Mouse (Mus musculus) ES-E14 (cell line): ENCODE measurements at regions not wholly inside any gene's neighbourhood (a gene's known extent, or its start where the extent isn't known, plus 50 kb on each side); places are given as distances from the start of the nearest gene placed in this dataset.

Source experiments
- DNase-seq: peaks from one replicate; pipeline ENCODE4 v3.0.0-alpha.2; 2013; ENCODE audit warnings: low read depth, low spot score
- H3K27ac ChIP-seq: 2 replicates; pipeline ENCODE4 v1.5.1; 2012; ENCODE audit warnings: low read depth, mild to moderate bottlenecking, low read length, moderate library complexity, mixed read lengths; ENCODE audit not compliant: poor library complexity, insufficient read depth, severe bottlenecking
- H3K36me3 ChIP-seq: 2 replicates; pipeline ENCODE4 v1.6.1; 2012; ENCODE audit warnings: mild to moderate bottlenecking, low read length, moderate library complexity, mixed read lengths; ENCODE audit not compliant: control insufficient read depth, poor library complexity, insufficient read depth, severe bottlenecking
- H3K4me1 ChIP-seq, 2 experiments: fragments of 150-350 bp in 1 of 2; sonication (generic) in 1 of 2; 2 replicates each; pipeline ENCODE4 v1.6.1; 2012; ENCODE audit warnings: low read length in 2 of 2, mild to moderate bottlenecking in 1 of 2, mixed read lengths in 1 of 2; ENCODE audit not compliant: control insufficient read depth in 2 of 2, insufficient read depth in 2 of 2, poor library complexity in 1 of 2
- H3K4me3 ChIP-seq, 2 experiments: fragments of 150-350 bp in 1 of 2; sonication (generic) in 1 of 2; 2 replicates each; pipeline ENCODE4 v1.5.1; 2012; ENCODE audit warnings: low read length in 2 of 2, low read depth in 1 of 2, mild to moderate bottlenecking in 1 of 2, mixed read lengths in 1 of 2; ENCODE audit not compliant: insufficient read depth in 1 of 2, poor library complexity in 1 of 2, severe bottlenecking in 1 of 2
- H3K9ac ChIP-seq: 2 replicates; pipeline ENCODE4 v1.6.1; 2012; ENCODE audit warnings: low read depth, mild to moderate bottlenecking, low read length, mixed read lengths; ENCODE audit not compliant: poor library complexity, insufficient read depth, severe bottlenecking
- H3K9me3 ChIP-seq: fragments of 150-350 bp; sonication (generic); 2 replicates; pipeline ENCODE4 v1.6.1; 2012; ENCODE audit warnings: low read depth, mild to moderate bottlenecking, low read length; ENCODE audit not compliant: control insufficient read depth, insufficient read depth
- CHD2 ChIP-seq: IDR thresholded peaks from 2 replicates; pipeline ENCODE4 v1.6.1; 2014; ENCODE audit warnings: mild to moderate bottlenecking, low read depth, low read length, inconsistent platforms
- HCFC1 ChIP-seq: IDR thresholded peaks from 2 replicates; pipeline ENCODE4 v1.6.1; 2012; ENCODE audit warnings: low read length, inconsistent platforms, borderline replicate concordance; ENCODE audit not compliant: insufficient read depth
- MAFK ChIP-seq: IDR thresholded peaks from 2 replicates; pipeline ENCODE4 v1.6.1; 2014; ENCODE audit warnings: mild to moderate bottlenecking, low read depth, low read length, inconsistent platforms; ENCODE audit not compliant: insufficient read depth
- ZC3H11A ChIP-seq: IDR thresholded peaks from 2 replicates; pipeline ENCODE4 v1.6.1; 2012; ENCODE audit warnings: low read depth, mild to moderate bottlenecking, inconsistent platforms, low read length, borderline replicate concordance
- ZNF384 ChIP-seq: IDR thresholded peaks from 2 replicates; pipeline ENCODE4 v1.6.1; 2012; ENCODE audit warnings: low read depth, low read length, inconsistent platforms
- in situ Hi-C, 2 experiments: fragments of 600-800 bp; cut with MboI; formaldehyde crosslinking; loops; one replicate each; pipeline ENCODE4 v1.15.1; 2025; ENCODE audit warnings: low sequenced_read_pairs in 2 of 2, inconsistent platforms in 1 of 2; ENCODE audit not compliant: unreplicated experiment in 2 of 2

- TF ChIP-seq MAFK (no peak), CHD2 (no peak), HCFC1 (no peak), ZC3H11A (no peak)
- no peak overlapping the region for H3K4me3 ChIP-seq
Measured at GRCm38 (mm10) chr16:89632114-89632622, 61.2 kb upstream of the Krtap11-1 start.

GRCm38 (mm10) chr16:89631396-89632113 is 60.6 kb upstream of the Krtap11-1 start:
- H3K27ac ChIP-seq, result no peak overlapping the region
- no peaks in the 10 kb centered on the region for H3K4me1 ChIP-seq
- DNase-seq, result no peak
- H3K9me3 ChIP-seq, result no peaks in the 10 kb centered on the region
- H3K4me3 ChIP-seq, result no peak overlapping the region
- no peak overlapping the region for H3K9ac ChIP-seq
- in situ Hi-C loops, result no loop called here
- no peaks in the 10 kb centered on the region for H3K36me3 ChIP-seq
- no peak for TF ChIP-seq ZNF384
- TF ChIP-seq MAFK, result no peak
- TF ChIP-seq HCFC1, result no peak
- TF ChIP-seq CHD2, result no peak
- no peak for TF ChIP-seq ZC3H11A

More at GRCm38 (mm10) chr16:89632114-89632622, 61.2 kb upstream of the Krtap11-1 start:
- Histone ChIP-seq H3K9ac (no peak overlapping the region), H3K27ac (no peak overlapping the region), H3K4me1 (no peaks in the 10 kb centered on the region), H3K36me3 (no peaks in the 10 kb centered on the region), H3K9me3 (no peaks in the 10 kb centered on the region)
- no peak for DNase-seq
- in situ Hi-C loops, result no loop called here

GRCm38 (mm10) chr16:89625710-89626109 is 54.7 kb upstream of the Krtap11-1 start:
- in situ Hi-C loops, result no loop called here
- TF ChIP-seq HCFC1 (no peak), MAFK (no peak), ZC3H11A (no peak), CHD2 (no peak), ZNF384 (no peak)
- no peak overlapping the region for H3K9ac ChIP-seq
- no peaks in the 10 kb centered on the region for H3K36me3 ChIP-seq
- no peaks in the 10 kb centered on the region for H3K4me1 ChIP-seq
- H3K9me3 ChIP-seq, result no peaks in the 10 kb centered on the region
- no peak for DNase-seq
- no peak overlapping the region for H3K4me3 ChIP-seq
- H3K27ac ChIP-seq, result no peak overlapping the region

- H3K36me3 ChIP-seq, result no peaks in the 10 kb centered on the region
Measured at GRCm38 (mm10) chr16:89625253-89625652, 54.3 kb upstream of the Krtap11-1 start.

More at GRCm38 (mm10) chr16:89625253-89625652, 54.3 kb upstream of the Krtap11-1 start:
- Histone ChIP-seq H3K27ac (no peak overlapping the region), H3K9me3 (no peaks in the 10 kb centered on the region), H3K9ac (no peak overlapping the region), H3K4me1 (no peaks in the 10 kb centered on the region), H3K4me3 (no peak overlapping the region)
- DNase-seq, result no peak
- in situ Hi-C loops, result no loop called here
- TF ChIP-seq HCFC1, result no peak
- TF ChIP-seq ZC3H11A, result no peak
- no peak for TF ChIP-seq ZNF384
- no peak for TF ChIP-seq MAFK
- TF ChIP-seq CHD2, result no peak
